Mouse (Mus musculus) limb, embryonic 15.5 days (tissue): ENCODE results near the gene B230219D22Rik. TPM values are rescaled to one million over a fixed set of nuclear protein-coding genes. Genes with fewer than 3 reads are reported as not detected.

Source experiments
- ATAC-seq: fragments of 200-750 bp; cut with Nextera tagmentation; 2 replicates; pipeline ENCODE4 v1.8.0; 2017; ENCODE audit warnings: low read depth, moderate TSS enrichment; ENCODE audit not compliant: insufficient number of reproducible peaks, low FRiP score, low TSS enrichment
- H3K27ac ChIP-seq: fragments of 300-500 bp; sonication (generic); 2 replicates; pipeline ENCODE4 v1.5.1; 2015; ENCODE audit warnings: moderate library complexity, mild to moderate bottlenecking, inconsistent platforms
- H3K27me3 ChIP-seq: fragments of 300-500 bp; sonication (generic); 2 replicates; pipeline ENCODE4 v1.6.1; 2015; ENCODE audit warnings: inconsistent platforms
- H3K36me3 ChIP-seq: fragments of 300-500 bp; sonication (generic); 2 replicates; pipeline ENCODE4 v1.6.1; 2015; ENCODE audit warnings: inconsistent platforms
- H3K4me1 ChIP-seq: fragments of 300-500 bp; sonication (generic); 2 replicates; pipeline ENCODE4 v1.6.1; 2015; ENCODE audit warnings: inconsistent platforms
- H3K4me2 ChIP-seq: fragments of 300-500 bp; sonication (generic); 2 replicates; pipeline ENCODE4 v1.6.1; 2015; ENCODE audit warnings: mild to moderate bottlenecking, inconsistent platforms
- H3K4me3 ChIP-seq: fragments of 300-500 bp; sonication (generic); 2 replicates; pipeline ENCODE4 v1.5.1; 2015; ENCODE audit warnings: mild to moderate bottlenecking, inconsistent platforms
- H3K9ac ChIP-seq: fragments of 300-500 bp; sonication (generic); 2 replicates; pipeline ENCODE4 v1.6.1; 2015; ENCODE audit warnings: inconsistent platforms
- H3K9me3 ChIP-seq: fragments of 300-500 bp; sonication (generic); 2 replicates; pipeline ENCODE4 v1.6.1; 2016; ENCODE audit warnings: inconsistent platforms
- WGBS: fragments of 180-500 bp; shearing (Covaris S2); methylation state at CpG from one replicate; pipeline ENCODE4 v1.1.7; 2015; 5-methylcytosine and 5-hydroxymethylcytosine counted together
- polyA plus RNA-seq: library from polyadenylated mRNA; unstranded; fragments of >200 nt; fragmentation: Nextera tagmentation; extraction: Ambion mirVana; gene quantifications from 2 replicates; pipeline ENCODE4 v1.2.1, GENCODE M21; 2015

The B230219D22Rik gene
- 47.0 and 54.3 TPM in 2 replicates for polyA plus RNA-seq

DNA sequence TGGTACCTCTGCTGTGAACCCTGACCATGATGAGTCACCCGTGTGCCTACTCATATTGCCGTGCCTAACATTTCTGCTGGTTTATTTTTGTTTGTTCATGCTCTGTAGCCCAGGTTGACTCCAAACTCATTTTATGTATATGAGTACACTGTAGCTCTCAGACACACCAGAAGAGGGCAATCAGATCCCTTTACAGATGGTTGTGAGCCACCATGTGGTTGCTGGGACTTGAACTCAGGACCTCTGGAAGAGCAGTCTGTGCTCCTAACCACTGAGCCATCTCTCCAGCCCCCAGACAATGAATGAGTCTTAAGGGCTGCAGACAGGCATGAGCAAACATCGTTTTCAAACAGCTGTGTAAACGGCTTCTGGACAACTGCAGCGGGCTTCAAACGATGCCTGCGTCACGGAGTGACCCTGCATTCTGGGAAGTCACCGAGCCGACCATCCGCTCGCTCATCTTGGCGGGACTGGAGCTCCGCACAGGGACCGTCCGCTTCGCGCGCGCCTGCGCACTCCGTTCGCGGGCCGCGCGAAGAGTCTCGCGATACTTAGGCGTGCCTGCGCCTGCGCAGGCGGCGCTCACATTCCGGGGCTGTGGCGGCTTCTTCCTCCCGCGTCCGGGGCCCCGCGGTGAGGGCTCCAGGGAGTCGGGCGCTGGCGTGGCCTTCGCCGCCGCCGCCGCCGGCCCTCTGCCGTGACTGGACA is at the start of gene B230219D22Rik:
Gene B230219D22Rik (plus strand): TSS at position 590 of the 708 bp plus-strand sequence.
- peak within 1 kb of the TSS; percentile 70 for H3K4me2 ChIP-seq

DNA sequence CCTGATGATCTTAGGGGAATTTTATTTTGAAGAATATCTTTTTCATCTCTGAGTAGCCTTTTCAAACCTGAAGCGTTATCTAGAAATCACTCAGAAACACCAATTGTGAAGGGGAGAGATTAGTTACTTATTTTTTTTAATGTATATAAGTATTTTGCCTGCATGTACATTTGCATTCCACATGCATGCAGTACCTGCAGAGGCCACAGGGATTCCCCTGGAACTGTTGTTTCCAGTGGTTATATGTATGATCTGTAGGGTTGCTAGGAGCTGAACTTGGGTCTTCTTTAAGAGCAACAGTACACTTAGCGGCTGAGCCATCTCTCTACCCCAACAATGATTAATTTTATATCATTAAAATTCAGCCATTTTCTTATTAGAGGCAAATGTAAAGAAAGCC is 48.4 kb upstream of the B230219D22Rik start:
- no peaks in the 10 kb centered on the region for H3K4me1 ChIP-seq
- no peak overlapping the region for H3K9ac ChIP-seq
- ATAC-seq, result no peak
- no peak overlapping the region for H3K4me2 ChIP-seq
- no peak overlapping the region for H3K27ac ChIP-seq
- 88% methylated on average over 2 of the region's 2 CpGs for WGBS
- H3K36me3 ChIP-seq, result peaks cover 82% of the 10 kb centered on the region
- H3K4me3 ChIP-seq, result no peak overlapping the region
- no peaks in the 10 kb centered on the region for H3K9me3 ChIP-seq
- no peaks in the 10 kb centered on the region for H3K27me3 ChIP-seq

More for the DNA sequence above, at the start of gene B230219D22Rik:
- Histone ChIP-seq H3K9ac (peak within 1 kb of the TSS; percentile 99), H3K27ac (peak within 1 kb of the TSS; percentile 97), H3K9me3 (no peaks in the 10 kb centered on the region), H3K4me1 (peaks cover 19% of the 10 kb centered on the region), H3K27me3 (no peaks in the 10 kb centered on the region), H3K4me3 (peak within 1 kb of the TSS; percentile 88), H3K36me3 (no peaks in the 10 kb centered on the region)
- WGBS, result 1% methylated on average over 51 of the region's 51 CpGs
- ATAC-seq, result peak; percentile 90

DNA sequence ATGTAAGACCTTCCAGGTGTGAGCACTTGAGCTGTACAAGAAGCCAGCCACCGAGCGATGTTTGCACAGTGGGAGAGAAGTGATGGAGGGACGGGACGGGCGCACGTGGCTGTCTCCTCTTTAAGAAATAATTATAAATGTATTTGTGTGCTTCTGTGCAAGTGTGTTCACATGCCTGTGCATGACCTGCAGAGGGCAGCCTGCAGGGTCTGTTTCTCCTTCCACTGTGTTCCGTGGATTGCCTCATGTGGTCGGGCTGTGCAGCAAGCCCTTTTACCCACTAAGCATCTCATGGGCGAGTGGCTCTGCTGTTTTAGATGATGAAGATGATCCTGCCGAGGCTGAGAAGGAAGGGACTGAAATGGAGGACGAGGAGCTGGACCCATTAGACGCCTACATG is 42.8 kb upstream of the B230219D22Rik start:
- 86% methylated on average over 12 of the region's 12 CpGs for WGBS
- Histone ChIP-seq H3K27me3 (no peaks in the 10 kb centered on the region), H3K36me3 (peaks cover 97% of the 10 kb centered on the region), H3K27ac (no peak overlapping the region), H3K9me3 (no peaks in the 10 kb centered on the region), H3K9ac (no peak overlapping the region), H3K4me1 (no peaks in the 10 kb centered on the region), H3K4me3 (no peak overlapping the region), H3K4me2 (no peak overlapping the region)
- ATAC-seq, result no peak

DNA sequence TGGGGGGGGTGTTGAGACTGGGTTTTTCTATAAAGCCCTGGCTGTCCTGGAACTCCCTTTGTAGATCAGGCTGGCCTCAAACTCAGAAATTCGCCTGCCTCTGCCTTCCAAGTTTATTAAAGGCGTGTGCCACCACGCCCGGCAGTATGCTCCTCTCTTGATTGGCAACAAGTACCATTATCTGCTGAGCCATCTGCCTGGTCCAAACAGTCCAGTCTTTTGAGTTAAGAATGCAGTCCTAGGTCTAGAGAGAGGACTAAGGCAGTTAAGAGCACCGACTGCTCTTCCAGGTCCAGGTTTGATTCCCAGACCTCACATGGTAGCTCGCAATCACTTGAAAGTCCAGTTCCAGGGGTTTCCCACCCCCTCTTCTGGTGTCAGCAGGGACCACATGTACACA is 41.9 kb upstream of the B230219D22Rik start:
- Histone ChIP-seq H3K27me3 (no peaks in the 10 kb centered on the region), H3K9me3 (no peaks in the 10 kb centered on the region), H3K4me3 (no peak overlapping the region), H3K9ac (no peak overlapping the region), H3K4me2 (no peak overlapping the region), H3K27ac (no peak overlapping the region), H3K36me3 (peaks cover 97% of the 10 kb centered on the region), H3K4me1 (no peaks in the 10 kb centered on the region)
- WGBS, result 88% methylated on average over 6 of the region's 6 CpGs
- no peak for ATAC-seq

- H3K4me2 ChIP-seq, result no peak overlapping the region
- H3K27ac ChIP-seq, result no peak overlapping the region
- H3K9me3 ChIP-seq, result no peaks in the 10 kb centered on the region
- H3K4me1 ChIP-seq, result no peaks in the 10 kb centered on the region
- H3K27me3 ChIP-seq, result no peaks in the 10 kb centered on the region
- 82% methylated on average over 6 of the region's 6 CpGs for WGBS
- no peak overlapping the region for H3K9ac ChIP-seq
- no peak for ATAC-seq
- no peak overlapping the region for H3K4me3 ChIP-seq
- H3K36me3 ChIP-seq, result peaks cover 88% of the 10 kb centered on the region
These were observed 24.4 kb upstream of the B230219D22Rik start for GRCm38 (mm10) chr13:55668550-55668949.

GRCm38 (mm10) chr13:55672711-55673110 is 20.2 kb upstream of the B230219D22Rik start:
- Histone ChIP-seq H3K27ac (no peak overlapping the region), H3K4me3 (no peak overlapping the region), H3K4me2 (no peak overlapping the region), H3K9me3 (no peaks in the 10 kb centered on the region), H3K27me3 (no peaks in the 10 kb centered on the region), H3K9ac (no peak overlapping the region), H3K4me1 (no peaks in the 10 kb centered on the region), H3K36me3 (peaks cover 86% of the 10 kb centered on the region)
- 89% methylated on average over 6 of the region's 6 CpGs for WGBS
- ATAC-seq, result no peak

- Histone ChIP-seq H3K9ac (no peak overlapping the region), H3K4me3 (no peak overlapping the region), H3K9me3 (no peaks in the 10 kb centered on the region), H3K27me3 (no peaks in the 10 kb centered on the region), H3K4me2 (no peak overlapping the region), H3K27ac (no peak overlapping the region), H3K36me3 (peaks cover 87% of the 10 kb centered on the region), H3K4me1 (no peaks in the 10 kb centered on the region)
- no peak for ATAC-seq
- 69% methylated on average over 8 of the region's 8 CpGs for WGBS
These were observed 15.6 kb upstream of the B230219D22Rik start for GRCm38 (mm10) chr13:55677364-55677763.

DNA sequence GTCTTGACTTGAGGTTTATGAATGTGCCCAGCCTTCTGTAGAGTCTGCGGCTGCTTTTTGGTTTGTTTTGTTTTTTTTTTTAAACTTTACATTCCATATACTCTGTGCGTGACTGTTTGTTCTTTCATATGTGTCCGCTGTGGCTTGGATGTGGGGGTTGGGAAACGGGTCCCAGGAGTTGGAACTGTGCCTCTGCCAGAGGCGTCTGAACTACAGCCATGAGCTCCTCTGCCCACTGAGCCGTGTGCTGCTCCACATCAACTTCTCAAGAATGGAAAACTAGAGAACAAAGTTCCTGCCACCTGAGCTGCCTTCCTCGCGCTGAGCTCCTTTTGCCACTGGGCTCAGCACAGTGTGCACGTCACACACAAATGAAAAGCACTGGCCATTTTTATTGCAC is 10.7 kb upstream of the B230219D22Rik start:
- no peak for ATAC-seq
- H3K4me3 ChIP-seq, result no peak overlapping the region
- no peaks in the 10 kb centered on the region for H3K27me3 ChIP-seq
- H3K4me1 ChIP-seq, result no peaks in the 10 kb centered on the region
- H3K4me2 ChIP-seq, result no peak overlapping the region
- no peak overlapping the region for H3K9ac ChIP-seq
- WGBS, result 83% methylated on average over 9 of the region's 9 CpGs
- peaks cover 49% of the 10 kb centered on the region for H3K36me3 ChIP-seq
- no peaks in the 10 kb centered on the region for H3K9me3 ChIP-seq
- no peak overlapping the region for H3K27ac ChIP-seq

- no peaks in the 10 kb centered on the region for H3K9me3 ChIP-seq
- 83% methylated on average over 3 of the region's 3 CpGs for WGBS
These were observed 9.3 kb upstream of the B230219D22Rik start for GRCm38 (mm10) chr13:55683581-55683980.

GRCm38 (mm10) chr13:55686107-55686633 is 6.8 kb upstream of the B230219D22Rik start:
- H3K4me1 ChIP-seq, result no peaks in the 10 kb centered on the region
- H3K9ac ChIP-seq, result no peak overlapping the region
- WGBS, result 58% methylated on average over 9 of the region's 9 CpGs
- H3K36me3 ChIP-seq, result peaks cover 14% of the 10 kb centered on the region; the same call in 1 of the 2 replicates
- no peaks in the 10 kb centered on the region for H3K27me3 ChIP-seq
- H3K27ac ChIP-seq, result no peak overlapping the region
- H3K4me3 ChIP-seq, result no peak overlapping the region
- ATAC-seq, result no peak
- no peaks in the 10 kb centered on the region for H3K9me3 ChIP-seq
- no peak overlapping the region for H3K4me2 ChIP-seq

More at GRCm38 (mm10) chr13:55683581-55683980, 9.3 kb upstream of the B230219D22Rik start:
- H3K4me3 ChIP-seq, result no peak overlapping the region
- H3K4me2 ChIP-seq, result no peak overlapping the region
- H3K27ac ChIP-seq, result no peak overlapping the region
- H3K9ac ChIP-seq, result no peak overlapping the region
- peaks cover 36% of the 10 kb centered on the region for H3K36me3 ChIP-seq
- ATAC-seq, result no peak
- H3K27me3 ChIP-seq, result no peaks in the 10 kb centered on the region
- H3K4me1 ChIP-seq, result no peaks in the 10 kb centered on the region

- Histone ChIP-seq H3K36me3 (no peaks in the 10 kb centered on the region), H3K9me3 (no peaks in the 10 kb centered on the region), H3K27ac (no peak overlapping the region), H3K4me1 (0 out of 2 replicates have a peak, but pooled peaks cover 5% of the 10 kb centered on the region), H3K4me2 (no peak overlapping the region), H3K27me3 (no peaks in the 10 kb centered on the region), H3K4me3 (no peak overlapping the region), H3K9ac (no peak overlapping the region)
- 34% methylated on average over 4 of the region's 4 CpGs for WGBS
- ATAC-seq, result no peak
These were observed 4.9 kb upstream of the B230219D22Rik start for GRCm38 (mm10) chr13:55687927-55688602.

- Histone ChIP-seq H3K36me3 (peaks cover 2% of the 10 kb centered on the region; the same call in 1 of the 2 replicates), H3K9ac (peak overlapping the region; percentile 99), H3K4me2 (peak overlapping the region; percentile 70), H3K9me3 (no peaks in the 10 kb centered on the region), H3K4me3 (peak overlapping the region; percentile 88), H3K4me1 (peaks cover 19% of the 10 kb centered on the region), H3K27me3 (no peaks in the 10 kb centered on the region), H3K27ac (peak overlapping the region; percentile 97)
- WGBS, result under 1% methylated on average over 51 of the region's 70 CpGs
- ATAC-seq, result peak; percentile 73
These were observed 358 bp downstream of the B230219D22Rik start for GRCm38 (mm10) chr13:55693243-55693721.
